Mouse (Mus musculus): ENCODE data around the gene Fat3.

Gene Fat3

GRCm38 (mm10) chr9:16147735-16148134 is 353.4 kb downstream of the Fat3 start:
- no peak for DNase-seq (ENCODE audit: extremely low read depth, low read depth, low spot score)

DNA sequence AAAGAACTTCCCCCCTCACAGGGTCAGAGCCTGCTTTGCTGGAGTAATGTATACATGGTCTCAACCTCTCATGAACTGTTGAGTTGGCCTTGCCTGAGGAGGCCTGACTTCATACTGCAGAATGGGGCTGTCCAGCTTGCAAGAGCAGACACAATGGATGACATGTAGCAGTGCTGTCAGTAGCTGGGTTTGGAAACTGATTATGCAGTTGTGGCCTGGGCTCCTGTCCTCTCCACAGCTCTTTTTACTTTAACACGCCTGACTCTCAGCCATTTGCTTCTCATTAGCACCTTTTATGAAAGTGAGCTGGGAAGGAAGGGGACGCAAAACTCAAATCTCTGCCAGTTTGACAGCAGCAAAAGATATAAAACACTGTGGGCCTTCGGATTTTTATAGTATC is 356.4 kb downstream of the Fat3 start:
- no peak for DNase-seq (ENCODE audit: extremely low read depth, low read depth, low spot score)

DNA sequence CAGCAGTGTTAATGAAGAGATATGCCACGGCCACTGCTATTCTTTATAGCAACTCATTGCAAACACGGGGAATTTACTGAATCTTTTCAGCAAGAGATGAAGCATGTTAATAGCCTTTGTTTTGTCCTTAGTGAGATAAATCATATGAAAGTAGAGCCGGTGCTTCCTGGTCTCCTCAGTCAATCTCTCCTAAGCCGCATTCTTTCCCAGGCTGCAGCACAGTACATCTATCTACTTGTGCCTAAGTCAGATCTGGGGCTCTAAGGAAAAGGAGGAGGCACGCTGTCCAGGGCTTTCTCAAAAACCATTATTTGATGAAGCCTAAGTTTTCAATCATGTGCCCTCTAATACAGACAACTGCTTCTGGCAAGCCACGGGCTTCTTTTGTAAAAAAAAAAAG is 361.8 kb downstream of the Fat3 start:
- DNase-seq (ENCODE audit: extremely low read depth, low read depth, low spot score), result no peak

DNA sequence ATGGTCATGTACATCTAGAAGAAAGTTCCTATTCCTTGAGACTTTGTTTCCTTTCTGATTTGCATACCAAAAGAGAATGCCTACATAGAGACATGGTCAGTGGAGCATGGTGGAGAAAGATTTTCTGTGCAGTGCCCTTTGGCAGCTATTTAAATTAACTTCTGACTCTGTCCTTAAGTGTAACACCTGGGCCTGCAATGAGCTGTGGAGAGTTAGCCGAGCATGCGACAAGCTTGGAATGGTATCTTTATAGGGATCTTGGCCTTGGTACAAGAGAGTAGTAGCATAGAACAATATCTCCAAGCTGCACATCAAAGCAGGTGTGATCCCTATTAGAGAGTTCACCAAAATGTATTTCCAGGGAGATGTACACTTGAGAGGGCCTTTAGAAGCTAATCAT is 368.0 kb downstream of the Fat3 start:
- no peak for DNase-seq (ENCODE audit: extremely low read depth, low read depth, low spot score)

- no peak for DNase-seq (ENCODE audit: extremely low read depth, low read depth, low spot score)
Observed at GRCm38 (mm10) chr9:16132594-16132993, 368.5 kb downstream of the Fat3 start.

DNA sequence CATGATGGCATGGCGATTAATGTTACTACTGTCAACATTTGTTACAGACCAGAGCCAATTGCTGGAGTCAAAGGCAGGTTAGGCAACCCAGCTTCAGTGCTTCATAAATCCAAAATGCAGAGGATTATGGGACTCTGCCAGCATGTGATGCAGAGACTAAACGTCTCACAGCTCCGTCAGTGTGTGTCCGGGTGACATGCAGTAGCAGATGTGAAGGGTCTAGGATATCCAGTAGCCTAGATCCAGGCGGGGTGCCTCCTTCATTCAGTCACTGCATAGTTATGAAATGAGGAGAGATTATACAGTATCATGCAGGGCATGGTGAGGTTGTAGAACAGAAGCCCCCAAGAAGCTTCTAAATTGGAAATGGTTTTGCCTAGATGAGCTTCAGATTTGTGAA is 379.3 kb downstream of the Fat3 start:
- no peak for DNase-seq (ENCODE audit: extremely low read depth, low read depth, low spot score)

DNA sequence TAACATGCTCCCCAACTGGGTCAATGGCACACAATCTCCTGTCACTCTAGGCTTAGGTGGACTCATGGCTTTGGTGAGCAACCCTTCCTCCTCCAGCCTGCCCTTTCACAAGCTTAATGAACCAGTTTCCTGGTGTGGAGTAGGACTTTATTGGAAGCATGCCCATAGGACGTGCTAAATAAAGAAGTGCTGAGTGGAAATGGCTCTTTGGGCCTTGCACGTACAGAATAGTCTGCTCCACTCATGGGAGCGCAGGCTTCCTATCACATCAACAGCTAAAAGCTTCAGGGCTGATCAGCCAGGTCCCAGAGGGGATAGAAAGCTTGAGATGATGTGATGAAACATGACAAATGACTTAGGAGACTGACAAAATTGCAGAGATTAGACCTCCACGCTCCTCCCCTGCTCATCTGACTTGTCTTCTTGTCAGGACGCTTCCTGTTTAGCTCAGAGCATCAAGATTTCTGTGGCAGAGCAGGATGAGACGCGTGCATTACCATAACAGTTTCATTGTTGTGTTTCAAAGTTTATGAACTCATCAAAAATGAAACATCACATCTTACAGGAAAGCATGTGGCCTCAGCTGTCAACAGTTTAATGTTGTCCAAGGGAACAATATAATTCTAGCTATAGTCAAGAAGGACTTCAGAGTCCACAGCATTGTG is 386.1 kb downstream of the Fat3 start:
- DNase-seq (ENCODE audit: extremely low read depth, low read depth, low spot score), result no peak

- DNase-seq (ENCODE audit: extremely low read depth, low read depth, low spot score), result no peak
Observed at GRCm38 (mm10) chr9:16113936-16114642, 387.0 kb downstream of the Fat3 start.

- no peak for DNase-seq (ENCODE audit: extremely low read depth, low read depth, low spot score)
Observed at GRCm38 (mm10) chr9:16107900-16108299, 393.2 kb downstream of the Fat3 start.

- no peak for DNase-seq (ENCODE audit: extremely low read depth, low read depth, low spot score)
Observed at GRCm38 (mm10) chr9:16107386-16107785, 393.7 kb downstream of the Fat3 start.

GRCm38 (mm10) chr9:16098553-16098952 is 402.5 kb downstream of the Fat3 start:
- DNase-seq (ENCODE audit: extremely low read depth, low read depth, low spot score), result no peak

DNA sequence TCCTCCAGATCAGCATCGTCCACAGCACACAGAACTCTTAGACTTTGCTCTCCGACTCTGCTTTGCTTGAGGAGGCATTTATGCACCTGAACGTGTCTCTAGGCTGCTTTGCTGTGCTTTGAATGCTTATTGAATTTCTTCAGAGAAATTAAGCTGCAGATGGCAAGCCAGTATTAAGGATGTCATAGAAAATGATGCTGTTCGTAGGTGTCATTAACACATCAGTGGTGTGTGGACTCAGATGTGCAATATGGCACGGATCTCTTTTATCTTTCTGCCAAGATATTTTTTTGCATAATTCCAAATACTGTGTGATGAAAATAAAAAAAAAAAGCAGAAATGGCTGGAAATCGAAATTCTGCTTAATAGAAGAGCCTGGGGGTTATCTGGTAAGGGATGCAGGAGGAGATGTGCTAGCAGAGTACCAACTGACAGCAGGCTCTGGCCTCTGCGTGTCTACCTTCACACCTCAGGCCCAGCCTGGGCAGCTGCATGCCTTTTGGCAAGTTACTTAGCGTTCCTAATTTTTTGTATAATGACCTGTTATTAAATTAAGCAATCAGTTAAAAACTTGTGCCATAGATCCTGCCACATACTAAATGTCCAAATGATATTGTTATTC is 407.9 kb downstream of the Fat3 start:
- DNase-seq (ENCODE audit: extremely low read depth, low read depth, low spot score), result no peak

DNA sequence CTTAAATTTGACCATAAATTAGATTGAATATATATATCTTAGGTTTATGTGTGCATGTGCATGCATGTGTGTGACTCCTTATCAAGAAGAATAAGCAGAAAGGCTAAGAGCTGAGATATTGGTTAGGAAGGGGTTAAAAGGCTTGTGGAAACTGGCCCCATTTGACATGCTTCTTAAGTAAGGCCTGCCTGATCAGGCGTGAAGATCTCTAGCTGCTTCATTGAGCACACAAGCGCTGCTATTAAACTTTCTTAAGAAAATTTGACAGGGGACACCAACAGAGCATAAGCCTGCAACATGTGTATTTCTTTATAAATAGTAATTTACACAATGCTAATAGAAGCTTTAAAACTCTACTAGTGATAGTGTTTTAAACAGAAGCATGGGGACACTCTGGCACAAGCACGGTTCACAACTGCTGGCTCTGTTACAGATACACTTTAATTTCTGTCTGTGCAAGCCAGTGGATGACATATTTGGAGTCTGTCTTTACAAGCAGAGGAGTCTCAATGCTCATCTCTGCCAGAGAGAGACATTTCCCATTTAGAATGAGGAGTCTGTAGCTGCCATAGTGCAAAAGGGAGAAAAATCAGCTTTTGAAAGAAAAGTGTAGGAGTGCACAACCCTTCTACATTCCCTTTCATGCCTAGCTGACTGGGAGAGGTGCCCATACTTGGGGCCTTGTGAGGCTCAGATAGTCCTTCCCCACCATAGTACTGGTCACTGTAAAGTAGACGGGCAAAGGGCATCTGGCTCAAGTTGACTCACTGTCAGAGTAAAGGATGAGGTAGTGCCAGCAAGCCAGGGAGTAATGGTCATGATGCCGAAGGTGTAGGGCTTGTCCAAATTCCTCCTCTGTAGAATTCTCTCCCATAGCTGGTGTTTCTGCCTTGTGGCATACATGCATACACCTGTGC is 408.8 kb downstream of the Fat3 start:
- DNase-seq (ENCODE audit: extremely low read depth, low read depth, low spot score), result no peak

- DNase-seq (ENCODE audit: extremely low read depth, low read depth, low spot score), result no peak
Observed at GRCm38 (mm10) chr9:16079292-16079691, 421.8 kb downstream of the Fat3 start.

DNA sequence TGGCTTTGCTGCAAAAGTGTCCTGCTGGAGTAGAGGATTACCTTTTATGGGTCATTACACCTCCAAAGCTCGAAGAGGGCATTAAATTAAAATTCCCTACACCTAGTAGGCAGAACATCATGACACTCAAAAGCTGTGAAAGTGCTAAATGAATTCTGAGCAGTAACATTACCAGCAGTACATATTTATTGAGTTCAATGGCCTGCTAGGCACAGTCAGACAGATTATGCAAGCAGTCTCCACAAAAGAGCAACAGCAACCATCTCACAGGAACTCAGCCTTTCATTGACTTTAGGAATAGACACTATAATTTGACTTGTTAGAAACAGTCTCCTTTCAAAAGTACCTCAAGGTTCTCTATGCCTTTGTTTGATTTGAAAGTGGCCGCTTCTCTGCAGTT is 426.4 kb downstream of the Fat3 start:
- DNase-seq (ENCODE audit: extremely low read depth, low read depth, low spot score), result no peak

DNA sequence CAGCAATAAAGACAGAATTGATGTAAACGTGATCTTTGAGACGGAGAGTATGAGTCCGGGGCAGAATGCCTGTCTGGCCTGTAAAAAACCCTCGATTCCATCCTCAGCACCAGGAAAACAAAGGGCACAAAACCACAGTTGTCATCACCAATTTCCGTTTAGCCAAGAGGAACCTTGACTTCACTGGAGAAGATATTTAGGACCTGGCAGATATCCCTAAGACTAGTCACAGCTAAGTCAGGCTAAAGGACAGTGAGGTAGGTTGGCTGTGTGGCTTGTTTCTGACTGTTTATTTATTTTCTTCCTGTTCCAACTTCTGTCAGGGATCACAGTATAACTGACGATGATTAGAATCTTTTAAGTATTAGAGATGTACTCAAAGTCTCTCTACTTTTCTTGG is 427.0 kb downstream of the Fat3 start:
- no peak for DNase-seq (ENCODE audit: extremely low read depth, low read depth, low spot score)

DNA sequence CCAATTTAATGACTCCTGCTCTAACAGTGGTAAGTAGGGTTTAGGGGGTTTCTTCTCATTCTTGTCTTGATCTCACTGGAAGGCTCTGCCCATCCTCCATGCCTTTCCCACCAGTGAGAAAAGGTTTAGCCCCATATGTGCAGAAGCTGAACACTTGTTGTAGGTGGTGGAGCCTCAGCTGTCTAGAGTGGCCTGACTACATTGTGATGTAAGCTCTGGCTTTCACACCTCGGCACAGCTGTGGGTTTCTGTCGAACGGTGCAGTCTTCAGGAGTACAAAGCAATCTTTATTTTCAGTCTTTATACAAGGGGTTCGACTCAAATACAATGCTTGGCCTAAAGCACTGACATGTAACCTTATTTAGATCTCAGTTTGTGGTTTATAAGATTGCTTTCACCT is 437.6 kb downstream of the Fat3 start:
- DNase-seq (ENCODE audit: extremely low read depth, low read depth, low spot score), result no peak

DNA sequence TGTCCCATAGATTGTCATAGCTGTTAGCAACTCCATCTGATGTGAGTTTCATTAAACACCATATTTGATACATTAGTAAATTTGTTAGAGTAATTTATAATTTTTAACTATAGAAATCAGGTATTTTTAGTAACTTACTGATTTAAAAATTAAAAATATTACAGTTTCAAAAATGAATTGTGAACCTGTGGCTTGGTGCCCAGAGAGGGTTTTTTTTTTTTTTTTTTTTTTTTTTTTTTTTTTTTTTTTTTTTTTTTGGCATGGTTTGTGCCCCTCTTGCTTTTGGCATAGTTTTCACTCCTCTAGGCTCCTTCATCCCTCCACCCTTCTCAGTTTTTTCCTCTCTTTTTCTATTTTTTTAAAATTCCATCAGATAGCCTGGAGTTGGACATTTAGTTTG is 438.6 kb downstream of the Fat3 start:
- no peak for DNase-seq (ENCODE audit: extremely low read depth, low read depth, low spot score)

DNA sequence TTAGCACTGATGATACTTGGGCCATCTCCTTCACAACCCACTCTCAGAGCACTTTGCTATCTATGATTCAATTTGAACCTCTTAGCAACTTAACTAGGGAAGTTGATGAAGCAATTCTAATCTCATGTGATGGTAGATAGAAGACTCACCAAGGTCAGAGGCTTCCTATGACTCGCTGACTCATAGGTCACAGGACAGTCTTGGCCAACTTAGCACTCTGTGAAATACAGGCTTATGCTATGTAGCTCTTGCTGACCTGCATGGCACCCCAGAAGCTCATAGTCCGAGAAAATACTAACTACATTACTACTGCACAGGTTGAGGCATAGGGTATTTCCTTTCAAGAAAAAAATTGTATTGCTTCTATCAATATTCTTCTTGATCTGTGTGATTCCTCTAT is 454.4 kb downstream of the Fat3 start:
- DNase-seq (ENCODE audit: extremely low read depth, low read depth, low spot score), result no peak

DNA sequence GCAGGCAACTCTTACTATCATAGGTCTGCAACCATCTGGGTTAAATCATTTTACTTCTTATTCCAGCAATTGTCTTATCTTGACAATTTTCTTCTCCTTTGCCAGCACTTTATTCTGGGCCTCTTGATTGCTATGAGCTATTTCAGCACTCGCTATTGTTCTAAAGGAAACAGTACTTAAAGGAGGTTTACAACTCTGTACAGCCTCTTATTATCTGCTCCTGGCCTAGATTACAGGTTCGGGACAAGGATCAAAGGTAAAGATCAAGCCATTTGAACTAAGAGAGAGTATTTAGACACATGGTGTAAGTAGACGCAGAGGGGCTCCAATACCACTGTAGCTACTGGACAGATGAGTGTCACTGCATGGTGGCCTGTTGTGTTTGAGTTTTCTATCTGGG is 463.7 kb downstream of the Fat3 start:
- DNase-seq (ENCODE audit: extremely low read depth, low read depth, low spot score), result no peak

DNA sequence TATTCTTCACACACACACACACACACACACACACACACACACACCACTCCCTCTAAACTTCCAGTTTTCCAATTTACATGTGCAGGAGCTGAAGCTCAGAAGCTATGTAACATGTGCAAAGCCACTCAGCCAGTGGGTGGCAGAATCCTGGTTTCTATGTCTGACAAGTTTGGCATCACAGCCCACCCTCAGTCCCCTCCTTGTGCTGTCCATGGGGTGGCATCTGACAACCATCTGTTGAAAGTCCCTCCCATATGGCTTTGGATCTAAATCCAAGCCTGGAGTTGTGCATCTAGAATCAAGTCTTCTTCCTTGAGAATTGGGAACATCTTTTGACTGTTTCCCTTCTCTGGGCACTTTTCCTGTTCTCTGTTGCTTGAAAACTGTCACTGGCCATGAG is 464.7 kb downstream of the Fat3 start:
- DNase-seq (ENCODE audit: extremely low read depth, low read depth, low spot score), result no peak
